Mouse (Mus musculus): Measurements from ENCODE around the gene Zfp341. TPM values are rescaled to one million over a fixed set of nuclear protein-coding genes. Genes with fewer than 3 reads are reported as not detected.
A peak's percentile ranks its signal among the peaks of the same experiment; 100 is the strongest.

The Zfp341 gene
- polyA plus RNA-seq, 1 experiment from 2014 or later, result 1.1 TPM

DNA sequence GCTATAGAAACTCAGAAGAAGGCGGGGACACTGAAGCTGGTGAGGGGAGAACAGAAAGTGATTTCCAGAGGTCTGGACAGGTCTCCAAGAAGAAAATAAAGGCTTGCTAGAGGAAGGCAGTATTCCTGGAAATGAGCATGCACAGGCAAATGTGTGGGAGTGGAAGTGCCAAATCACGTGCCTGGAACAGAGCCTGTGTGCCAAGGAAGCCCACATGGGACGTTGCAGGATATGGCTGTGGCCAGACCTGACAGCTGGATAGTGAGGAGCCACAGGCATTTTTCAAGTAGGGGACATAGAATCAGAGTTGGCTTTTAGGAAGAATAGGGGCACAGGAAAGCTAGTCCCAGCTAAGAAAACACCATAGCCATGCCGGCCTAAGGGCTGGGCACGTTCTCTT lies 17.3 kb upstream of the Zfp341 start:
- H3K9me3 ChIP-seq, result 0 out of 2 replicates have a peak, but pooled peaks cover 2% of the 10 kb centered on the region
- no peaks in the 10 kb centered on the region for H3K4me1 ChIP-seq
- DNase-seq (ENCODE audit: low spot score), result no peak
- WGBS, result 85% methylated on average over 5 of the region's 5 CpGs
- H3K27ac ChIP-seq (replicated peaks), result no peak overlapping the region
- peaks cover 7% of the 10 kb centered on the region; the same call in 1 of the 2 replicates for H3K36me3 ChIP-seq (replicated peaks)
- no peak overlapping the region for H3K4me3 ChIP-seq
- no peaks in the 10 kb centered on the region for H3K27me3 ChIP-seq (replicated peaks; ENCODE audit: low read depth, poor library complexity, severe bottlenecking)

DNA sequence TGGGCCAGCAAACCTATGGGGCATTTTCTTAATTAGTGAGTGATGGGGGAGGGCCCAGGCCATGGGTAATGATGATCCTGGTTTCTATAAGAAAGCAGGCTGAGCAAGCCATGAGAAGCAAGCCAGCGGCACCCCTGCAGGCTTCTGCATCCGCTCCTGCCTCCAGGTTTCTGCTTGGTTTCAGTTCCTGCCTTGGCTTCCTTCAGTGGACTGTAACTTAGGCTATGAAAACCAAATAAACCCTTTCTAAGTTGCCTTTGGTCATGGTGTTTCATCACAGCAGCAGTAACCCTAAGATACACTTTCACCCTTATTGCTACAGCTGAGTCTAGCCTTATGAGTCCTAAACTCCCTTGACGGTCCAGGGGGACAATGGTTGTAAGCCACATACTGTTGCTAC lies 15.7 kb upstream of the Zfp341 start:
- H3K4me3 ChIP-seq, result no peak overlapping the region
- H3K27ac ChIP-seq (replicated peaks), result no peak overlapping the region
- 0 out of 2 replicates have a peak, but pooled peaks cover 2% of the 10 kb centered on the region for H3K9me3 ChIP-seq
- H3K4me1 ChIP-seq, result no peaks in the 10 kb centered on the region
- DNase-seq (ENCODE audit: low spot score), result no peak
- WGBS, result 84% methylated on average over 3 of the region's 3 CpGs
- H3K36me3 ChIP-seq (replicated peaks), result peaks cover 7% of the 10 kb centered on the region; the same call in 1 of the 2 replicates
- no peaks in the 10 kb centered on the region for H3K27me3 ChIP-seq (replicated peaks; ENCODE audit: low read depth, poor library complexity, severe bottlenecking)

GRCm38 (mm10) chr2:154600586-154600985 lies 12.5 kb upstream of the Zfp341 start:
- Histone ChIP-seq H3K27me3 (replicated peaks; ENCODE audit: low read depth, poor library complexity, severe bottlenecking) (no peaks in the 10 kb centered on the region), H3K4me3 (no peak overlapping the region), H3K4me1 (peaks cover 14% of the 10 kb centered on the region), H3K9me3 (no peaks in the 10 kb centered on the region), H3K27ac (replicated peaks) (no peak overlapping the region), H3K36me3 (replicated peaks) (no peaks in the 10 kb centered on the region)
- no peak for DNase-seq (ENCODE audit: low spot score)
- 74% methylated on average over 6 of the region's 6 CpGs for WGBS

DNA sequence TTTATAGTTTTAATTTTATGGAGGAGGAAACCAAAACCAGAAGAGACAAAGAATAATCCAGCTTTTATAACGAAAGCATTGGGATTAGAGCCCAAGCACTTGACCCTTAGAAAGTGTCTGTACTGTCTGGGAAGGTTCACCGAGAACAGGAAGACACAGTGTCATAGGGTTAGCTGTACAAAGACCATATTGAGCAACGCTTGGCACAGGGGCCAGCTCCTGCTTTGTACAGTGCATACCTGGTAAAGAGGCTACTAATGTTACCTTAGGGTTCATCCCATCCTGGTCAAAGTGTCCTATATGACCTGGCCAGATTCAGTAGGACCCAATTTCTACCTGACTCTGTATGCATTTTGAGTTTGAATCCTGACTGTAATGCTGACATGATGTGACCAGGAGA lies 11.8 kb upstream of the Zfp341 start:
- 76% methylated on average over 3 of the region's 3 CpGs for WGBS
- no peaks in the 10 kb centered on the region for H3K36me3 ChIP-seq (replicated peaks)
- H3K4me1 ChIP-seq, result peaks cover 14% of the 10 kb centered on the region
- no peaks in the 10 kb centered on the region for H3K9me3 ChIP-seq
- no peak for DNase-seq (ENCODE audit: low spot score)
- H3K27me3 ChIP-seq (replicated peaks; ENCODE audit: low read depth, poor library complexity, severe bottlenecking), result no peaks in the 10 kb centered on the region
- no peak overlapping the region for H3K27ac ChIP-seq (replicated peaks)
- no peak overlapping the region for H3K4me3 ChIP-seq

DNA sequence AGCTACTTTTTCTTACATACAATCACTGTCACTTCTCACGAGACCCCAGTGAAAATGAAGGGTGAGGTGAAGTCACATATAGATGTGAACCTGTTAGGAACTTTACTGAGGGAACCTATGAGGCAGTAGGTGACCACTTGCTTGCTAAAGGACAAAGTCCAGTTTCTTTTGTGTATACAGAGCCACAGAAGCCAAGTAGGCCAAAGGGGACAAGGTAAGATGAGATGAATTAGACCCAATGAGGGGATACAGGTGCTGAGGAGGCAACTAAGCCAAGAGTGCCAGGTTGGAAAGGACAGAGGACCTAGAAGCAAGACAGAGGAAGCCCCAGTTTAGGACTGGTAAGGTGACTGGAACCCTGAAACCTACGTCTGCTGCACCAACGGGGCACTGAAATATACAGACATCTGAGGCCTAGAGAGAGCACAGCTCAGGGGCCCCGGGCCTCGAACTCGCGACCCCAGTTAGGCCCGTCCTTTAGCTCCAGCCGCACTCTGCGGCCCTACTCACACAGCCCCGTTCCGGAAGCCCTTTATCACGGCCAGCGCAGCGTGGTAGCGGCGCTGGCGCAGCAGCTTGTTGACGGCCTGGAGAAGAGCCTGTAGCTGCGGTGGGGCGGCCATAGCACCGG lies 10.0 kb upstream of the Zfp341 start:
- no peaks in the 10 kb centered on the region for H3K27me3 ChIP-seq (replicated peaks; ENCODE audit: low read depth, poor library complexity, severe bottlenecking)
- H3K27ac ChIP-seq (replicated peaks), result peak overlapping the region; percentile 84
- no peaks in the 10 kb centered on the region for H3K36me3 ChIP-seq (replicated peaks)
- DNase-seq (ENCODE audit: low spot score), result no peak
- H3K4me1 ChIP-seq, result peaks cover 14% of the 10 kb centered on the region
- peak overlapping the region; percentile 81 for H3K4me3 ChIP-seq
- 19% methylated on average over 22 of the region's 22 CpGs for WGBS
- H3K9me3 ChIP-seq, result no peaks in the 10 kb centered on the region

- Histone ChIP-seq H3K9me3 (no peaks in the 10 kb centered on the region), H3K27me3 (replicated peaks; ENCODE audit: low read depth, poor library complexity, severe bottlenecking) (0 out of 2 replicates have a peak, but pooled peaks cover 2% of the 10 kb centered on the region), H3K4me3 (peak within 1 kb of the TSS; percentile 81), H3K27ac (replicated peaks) (peak within 1 kb of the TSS; percentile 84), H3K4me1 (peaks cover 14% of the 10 kb centered on the region), H3K36me3 (replicated peaks) (no peaks in the 10 kb centered on the region)
- DNase-seq (ENCODE audit: low spot score), result peak; percentile 94
- 1% methylated on average over 13 of the region's 13 CpGs for WGBS
Measured at GRCm38 (mm10) chr2:154603638-154604153, 9.4 kb upstream of the Zfp341 start, which contains the start of gene Pxmp4. Pxmp4 (minus strand) TSS chr2:154603708.

DNA sequence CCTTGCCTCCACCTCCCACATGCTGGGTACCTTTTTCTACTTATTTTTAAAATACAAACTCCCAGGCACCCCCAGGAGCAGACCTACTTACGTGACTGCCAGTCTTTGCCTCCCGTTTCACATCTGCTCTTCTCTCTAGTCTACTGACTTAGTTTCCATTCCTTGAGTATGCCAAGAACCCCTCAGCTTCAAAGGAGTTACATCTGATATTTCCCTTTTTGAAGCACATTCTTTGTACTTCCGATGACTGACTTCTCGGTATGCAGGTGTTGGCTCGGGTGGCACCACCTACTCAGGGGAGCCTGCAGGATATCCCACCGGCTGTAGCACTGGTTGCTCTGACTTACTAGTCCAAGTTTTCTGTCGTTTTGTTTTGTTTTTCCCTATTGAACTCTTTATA lies 8.9 kb upstream of the Zfp341 start:
- Histone ChIP-seq H3K4me3 (peak overlapping the region; percentile 81), H3K27ac (replicated peaks) (peak overlapping the region; percentile 84; the same call in 1 of the 2 replicates), H3K27me3 (replicated peaks; ENCODE audit: low read depth, poor library complexity, severe bottlenecking) (peaks cover 3% of the 10 kb centered on the region; the same call in 1 of the 2 replicates), H3K4me1 (peaks cover 14% of the 10 kb centered on the region), H3K9me3 (no peaks in the 10 kb centered on the region), H3K36me3 (replicated peaks) (no peaks in the 10 kb centered on the region)
- no peak for DNase-seq (ENCODE audit: low spot score)
- WGBS, result 45% methylated on average over 7 of the region's 7 CpGs

GRCm38 (mm10) chr2:154606965-154607364 lies 6.1 kb upstream of the Zfp341 start:
- H3K4me3 ChIP-seq, result no peak overlapping the region
- no peak overlapping the region for H3K27ac ChIP-seq (replicated peaks)
- H3K36me3 ChIP-seq (replicated peaks), result no peaks in the 10 kb centered on the region
- no peaks in the 10 kb centered on the region for H3K9me3 ChIP-seq
- peaks cover 14% of the 10 kb centered on the region for H3K4me1 ChIP-seq
- no peak for DNase-seq (ENCODE audit: low spot score)
- WGBS, result 79% methylated on average over 1 of the region's 1 CpGs
- H3K27me3 ChIP-seq (replicated peaks; ENCODE audit: low read depth, poor library complexity, severe bottlenecking), result peaks cover 3% of the 10 kb centered on the region; the same call in 1 of the 2 replicates

DNA sequence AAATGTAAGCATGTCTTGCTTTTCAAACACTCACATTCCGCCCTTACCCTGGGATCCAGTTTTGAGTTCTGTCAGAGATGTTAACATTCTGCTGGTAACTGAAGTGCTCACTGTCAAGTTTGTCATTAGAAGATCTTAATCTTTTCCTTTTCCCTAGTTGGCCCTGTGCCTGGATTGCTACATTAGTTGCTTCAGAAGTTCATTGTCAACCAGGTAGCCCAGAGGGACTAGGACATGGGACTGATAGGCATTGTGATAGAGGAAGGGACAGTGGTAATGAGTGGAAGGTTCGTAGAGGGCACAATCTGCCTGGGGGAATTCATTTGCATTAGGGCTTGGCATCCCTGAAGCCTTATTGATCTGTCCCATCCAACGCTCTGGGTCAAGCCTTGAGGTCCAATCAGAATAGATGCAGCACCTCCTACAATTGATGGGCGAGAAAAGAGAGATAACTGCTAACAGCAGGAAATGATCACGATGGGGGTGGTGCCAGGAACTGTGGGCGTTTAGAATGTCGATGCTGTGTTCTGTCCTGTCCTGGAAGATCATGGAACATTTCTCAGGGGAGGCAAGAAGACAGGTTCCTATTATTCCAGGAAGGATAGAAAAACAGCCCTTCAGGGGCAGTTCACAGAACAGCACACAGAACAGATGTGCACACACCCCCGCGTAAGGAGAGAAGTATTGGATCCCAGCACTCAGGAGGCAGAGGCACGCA lies 3.9 kb upstream of the Zfp341 start:
- Histone ChIP-seq H3K4me1 (peaks cover 20% of the 10 kb centered on the region), H3K36me3 (replicated peaks) (no peaks in the 10 kb centered on the region), H3K4me3 (no peak overlapping the region), H3K9me3 (no peaks in the 10 kb centered on the region), H3K27ac (replicated peaks) (no peak overlapping the region), H3K27me3 (replicated peaks; ENCODE audit: low read depth, poor library complexity, severe bottlenecking) (peaks cover 3% of the 10 kb centered on the region; the same call in 1 of the 2 replicates)
- 68% methylated on average over 10 of the region's 10 CpGs for WGBS
- no peak for DNase-seq (ENCODE audit: low spot score)

GRCm38 (mm10) chr2:154614841-154615576 lies 1.9 kb downstream of the Zfp341 start:
- H3K4me1 ChIP-seq, result peaks cover 25% of the 10 kb centered on the region
- no peak overlapping the region for H3K27ac ChIP-seq (replicated peaks)
- 72% methylated on average over 19 of the region's 19 CpGs for WGBS
- no peak for DNase-seq (ENCODE audit: low spot score)
- no peaks in the 10 kb centered on the region for H3K9me3 ChIP-seq
- 0 out of 2 replicates have a peak overlapping the region, but pooled peaks have one; percentile 73 for H3K4me3 ChIP-seq
- peaks cover under 1% of the 10 kb centered on the region; the same call in 1 of the 2 replicates for H3K36me3 ChIP-seq (replicated peaks)
- no peaks in the 10 kb centered on the region for H3K27me3 ChIP-seq (replicated peaks; ENCODE audit: low read depth, poor library complexity, severe bottlenecking)

DNA sequence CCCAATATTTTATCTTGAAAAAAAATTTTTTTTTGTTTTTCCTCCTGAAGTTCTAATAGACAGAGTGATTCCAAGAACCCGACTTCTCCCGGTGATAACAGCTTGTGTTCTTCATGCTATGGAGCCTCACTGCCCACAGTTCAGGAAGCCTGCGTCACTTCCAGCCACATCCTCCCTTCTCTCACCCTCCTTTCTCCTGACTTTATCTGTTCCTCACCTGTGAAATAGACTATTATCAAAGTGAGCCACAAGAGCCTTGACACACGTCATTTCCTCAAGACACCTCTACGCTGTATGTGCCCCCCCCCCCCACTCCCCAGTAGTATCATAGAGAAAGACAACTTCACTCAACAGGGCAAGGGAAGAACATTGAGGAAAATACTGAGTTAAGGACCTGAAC lies 2.6 kb downstream of the Zfp341 start:
- H3K9me3 ChIP-seq, result no peaks in the 10 kb centered on the region
- H3K4me3 ChIP-seq, result no peak overlapping the region

GRCm38 (mm10) chr2:154617061-154617460 lies 4.0 kb downstream of the Zfp341 start:
- H3K4me1 ChIP-seq, result peaks cover 25% of the 10 kb centered on the region
- peaks cover 5% of the 10 kb centered on the region; the same call in 1 of the 2 replicates for H3K36me3 ChIP-seq (replicated peaks)
- H3K9me3 ChIP-seq, result no peaks in the 10 kb centered on the region
- 91% methylated on average over 3 of the region's 3 CpGs for WGBS
- H3K27ac ChIP-seq (replicated peaks), result no peak overlapping the region
- no peaks in the 10 kb centered on the region for H3K27me3 ChIP-seq (replicated peaks; ENCODE audit: low read depth, poor library complexity, severe bottlenecking)
- H3K4me3 ChIP-seq, result no peak overlapping the region
- no peak for DNase-seq (ENCODE audit: low spot score)

More for the DNA sequence above, 2.6 kb downstream of the Zfp341 start:
- peaks cover 5% of the 10 kb centered on the region; the same call in 1 of the 2 replicates for H3K36me3 ChIP-seq (replicated peaks)
- H3K4me1 ChIP-seq, result peaks cover 25% of the 10 kb centered on the region
- no peak for DNase-seq (ENCODE audit: low spot score)
- no peaks in the 10 kb centered on the region for H3K27me3 ChIP-seq (replicated peaks; ENCODE audit: low read depth, poor library complexity, severe bottlenecking)
- H3K27ac ChIP-seq (replicated peaks), result no peak overlapping the region
- WGBS, result 94% methylated on average over 5 of the region's 5 CpGs

All from embryonic facial prominence, embryonic 10.5 days (tissue).